Mouse (Mus musculus) stomach, postnatal 0 days (tissue): Measurements from ENCODE around the gene Dtnbp1. TPM values are rescaled to one million over a fixed set of nuclear protein-coding genes. Genes with fewer than 3 reads are reported as not detected.
A peak's percentile ranks its signal among the peaks of the same experiment; 100 is the strongest.

ENCODE experiments used
- ATAC-seq: fragments of 200-750 bp; cut with Nextera tagmentation; 2 replicates; pipeline ENCODE4 v1.8.0; 2017; ENCODE audit not compliant: low FRiP score, low TSS enrichment
- DNase-seq: peaks from one replicate; pipeline ENCODE4 v3.0.0-alpha.2; 2016; ENCODE audit warnings: low spot score
- H3K27ac ChIP-seq: fragments of 300-500 bp; sonication (generic); replicated peaks from 2 replicates; pipeline ENCODE4 v1.5.1; 2014; ENCODE audit warnings: mild to moderate bottlenecking, control low read depth
- H3K27me3 ChIP-seq: fragments of 300-500 bp; sonication (generic); 2 replicates; pipeline ENCODE4 v1.6.1; 2014; ENCODE audit warnings: low read length; ENCODE audit not compliant: control insufficient read depth, insufficient read depth
- H3K36me3 ChIP-seq: fragments of 300-500 bp; sonication (generic); 2 replicates; pipeline ENCODE4 v1.6.1; 2014; ENCODE audit warnings: low read length, mixed read lengths; ENCODE audit not compliant: control insufficient read depth, insufficient read depth
- H3K4me1 ChIP-seq: fragments of 300-500 bp; sonication (generic); replicated peaks from 2 replicates; pipeline ENCODE4 v1.6.1; 2014; ENCODE audit warnings: antibody characterized with exemption; ENCODE audit not compliant: control insufficient read depth, insufficient read depth
- H3K4me2 ChIP-seq: fragments of 300-500 bp; sonication (generic); replicated peaks from 2 replicates; pipeline ENCODE4 v1.6.1; 2014; ENCODE audit warnings: low read depth, mild to moderate bottlenecking, control low read depth, moderate library complexity
- H3K4me3 ChIP-seq: fragments of 300-500 bp; sonication (generic); 2 replicates; pipeline ENCODE4 v1.5.1; 2014; ENCODE audit warnings: low read depth, low read length, control low read depth
- H3K9ac ChIP-seq: fragments of 300-500 bp; sonication (generic); 2 replicates; pipeline ENCODE4 v1.6.1; 2014; ENCODE audit warnings: mild to moderate bottlenecking, low read length, control low read depth, mixed read lengths
- H3K9me3 ChIP-seq: fragments of 300-500 bp; sonication (generic); 2 replicates; pipeline ENCODE4 v1.6.1; 2016; ENCODE audit warnings: low read length; ENCODE audit not compliant: control insufficient read depth
- CTCF ChIP-seq: IDR thresholded peaks from 2 replicates; pipeline ENCODE4 v1.5.1; 2016; ENCODE audit warnings: antibody characterized with exemption, low read depth, mild to moderate bottlenecking, moderate library complexity
- EP300 ChIP-seq: optimal IDR thresholded peaks from 2 replicates; pipeline ENCODE3; 2016; ENCODE audit warnings: antibody characterized with exemption
- WGBS: fragments of 180-500 bp; shearing (Covaris S2); extraction: QIAGEN DNeasy Blood & Tissue Kit; methylation state at CpG from one replicate; pipeline ENCODE4 v1.1.7; 2014; 5-methylcytosine and 5-hydroxymethylcytosine counted together
- polyA plus RNA-seq: library from polyadenylated mRNA; unstranded; fragments of >200 nt; fragmentation: Nextera tagmentation; extraction: Ambion mirVana; gene quantifications from 2 replicates; pipeline ENCODE4 v1.2.1, GENCODE M21; 2015

The Dtnbp1 gene
- polyA plus RNA-seq, 1 experiment from 2014 or later = 47.7 TPM

DNA sequence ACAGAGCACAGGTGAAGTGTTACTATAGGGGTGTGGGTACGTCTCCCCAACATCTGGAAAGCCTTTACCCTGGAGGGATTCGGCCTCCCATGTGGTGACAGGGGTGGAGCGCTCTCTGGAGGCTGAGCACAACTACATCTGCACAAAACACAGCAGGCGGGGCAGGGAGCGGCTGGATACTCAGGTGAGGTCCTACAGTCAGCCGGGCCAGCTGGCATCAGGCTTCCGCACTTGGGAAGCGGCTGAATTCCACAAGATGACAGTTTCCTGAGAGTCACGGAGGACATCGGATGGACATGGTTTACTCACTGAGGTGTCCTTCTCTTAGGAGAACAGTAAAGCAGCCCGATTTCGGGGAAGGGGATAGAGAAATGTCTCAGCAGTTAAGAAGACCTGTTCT is 2.7 kb downstream of the Dtnbp1 start:
- TF ChIP-seq CTCF = no peak
- no peak for TF ChIP-seq EP300
- no peak for DNase-seq
- Histone ChIP-seq H3K27me3 (no peaks in the 10 kb centered on the region), H3K4me2 (no peak overlapping the region), H3K36me3 (no peaks in the 10 kb centered on the region), H3K4me1 (no peaks in the 10 kb centered on the region), H3K27ac (no peak overlapping the region), H3K4me3 (no peak overlapping the region), H3K9ac (no peak overlapping the region), H3K9me3 (no peaks in the 10 kb centered on the region)
- WGBS = 87% methylated on average over 12 of the region's 12 CpGs
- no peak for ATAC-seq

DNA sequence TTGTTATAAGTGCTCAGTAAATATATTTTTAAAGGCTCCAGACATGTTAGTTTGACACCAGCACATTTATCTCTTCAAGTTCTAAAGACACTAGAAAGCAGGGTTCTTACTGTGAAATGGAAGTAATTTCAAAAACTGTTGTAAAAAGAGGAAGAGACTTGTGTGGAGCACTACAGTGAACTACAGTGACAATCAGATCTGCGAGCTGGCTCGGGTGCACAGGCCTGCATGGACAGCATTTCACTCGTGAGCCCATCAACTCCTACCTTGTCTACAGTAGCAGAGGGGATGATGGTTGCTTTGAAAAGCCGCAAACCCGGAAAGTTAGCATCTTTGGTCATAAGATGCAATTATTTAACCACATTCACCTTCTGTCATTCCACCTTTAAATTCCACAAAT is 5.6 kb downstream of the Dtnbp1 start:
- no peak for ATAC-seq

DNA sequence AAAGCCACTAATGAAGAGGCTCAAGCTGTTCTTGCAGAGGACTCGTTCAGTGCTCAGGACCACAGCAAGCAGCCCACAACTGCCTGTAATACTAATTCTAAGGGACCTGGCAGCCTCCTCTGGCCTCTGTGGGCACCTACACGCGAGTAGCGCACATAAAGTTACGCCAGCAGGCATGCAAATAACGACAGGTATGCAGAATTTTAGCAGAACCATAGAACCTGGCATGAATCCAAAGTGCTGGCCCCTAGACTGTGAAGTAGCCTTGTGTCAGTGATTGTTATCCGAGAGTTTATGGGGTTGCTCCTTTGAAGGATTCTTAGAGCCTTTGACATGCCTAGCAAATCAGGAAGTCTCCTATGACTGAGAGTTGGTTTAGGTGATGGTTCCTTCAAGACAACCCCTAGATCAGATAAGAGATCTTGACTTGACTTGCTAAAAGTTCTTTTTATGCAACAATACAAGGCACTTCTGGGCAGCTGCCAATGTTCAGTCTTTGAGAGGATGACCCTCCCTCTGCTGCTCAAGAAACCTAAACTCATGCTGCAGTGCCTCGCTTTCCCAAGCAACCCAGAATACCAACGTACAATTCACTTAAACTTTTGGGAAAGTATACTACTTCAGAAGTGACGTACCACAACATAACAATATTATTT is 9.3 kb downstream of the Dtnbp1 start:
- Histone ChIP-seq H3K4me3 (no peak overlapping the region), H3K4me1 (no peaks in the 10 kb centered on the region), H3K27me3 (no peaks in the 10 kb centered on the region), H3K36me3 (no peaks in the 10 kb centered on the region), H3K9ac (no peak overlapping the region), H3K27ac (no peak overlapping the region), H3K9me3 (no peaks in the 10 kb centered on the region), H3K4me2 (no peak overlapping the region)
- DNase-seq (no peak), ATAC-seq (no peak)
- TF ChIP-seq EP300 = no peak
- WGBS = 73% methylated on average over 10 of the region's 10 CpGs

More for the DNA sequence above, 5.6 kb downstream of the Dtnbp1 start:
- H3K27ac ChIP-seq = no peak overlapping the region
- no peak overlapping the region for H3K9ac ChIP-seq
- no peak for TF ChIP-seq EP300
- TF ChIP-seq CTCF = no peak
- no peak overlapping the region for H3K4me3 ChIP-seq
- WGBS = 84% methylated on average over 5 of the region's 5 CpGs
- DNase-seq = no peak
- no peaks in the 10 kb centered on the region for H3K27me3 ChIP-seq
- H3K4me1 ChIP-seq = no peaks in the 10 kb centered on the region
- H3K4me2 ChIP-seq = no peak overlapping the region
- H3K36me3 ChIP-seq = no peaks in the 10 kb centered on the region
- H3K9me3 ChIP-seq = no peaks in the 10 kb centered on the region

DNA sequence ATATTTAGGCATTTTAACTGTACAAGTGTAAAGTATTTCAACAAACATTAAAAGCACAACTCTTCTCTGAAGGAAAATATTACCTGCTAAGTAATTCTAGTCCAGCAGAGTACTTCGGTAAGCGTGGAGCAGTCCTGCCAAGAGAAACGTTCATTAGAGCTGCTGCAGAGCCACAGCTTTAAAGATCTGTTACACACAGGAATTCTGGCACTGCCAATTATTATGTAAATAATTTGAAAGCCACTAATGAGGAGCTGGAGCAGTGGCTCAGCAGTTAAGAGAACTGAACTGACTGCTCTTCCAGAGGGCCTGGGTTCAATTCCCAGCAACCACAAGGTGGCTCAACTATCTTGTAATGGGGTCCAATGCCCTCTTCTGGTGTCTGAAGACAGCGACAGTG is 10.0 kb downstream of the Dtnbp1 start:
- no peaks in the 10 kb centered on the region for H3K9me3 ChIP-seq
- 73% methylated on average over 4 of the region's 4 CpGs for WGBS
- no peaks in the 10 kb centered on the region for H3K4me1 ChIP-seq
- TF ChIP-seq EP300 (no peak), CTCF (no peak)
- ATAC-seq = no peak
- H3K27ac ChIP-seq = no peak overlapping the region
- H3K4me3 ChIP-seq = no peak overlapping the region
- H3K36me3 ChIP-seq = no peaks in the 10 kb centered on the region
- no peak overlapping the region for H3K4me2 ChIP-seq
- no peak overlapping the region for H3K9ac ChIP-seq
- H3K27me3 ChIP-seq = no peaks in the 10 kb centered on the region
- DNase-seq = no peak

DNA sequence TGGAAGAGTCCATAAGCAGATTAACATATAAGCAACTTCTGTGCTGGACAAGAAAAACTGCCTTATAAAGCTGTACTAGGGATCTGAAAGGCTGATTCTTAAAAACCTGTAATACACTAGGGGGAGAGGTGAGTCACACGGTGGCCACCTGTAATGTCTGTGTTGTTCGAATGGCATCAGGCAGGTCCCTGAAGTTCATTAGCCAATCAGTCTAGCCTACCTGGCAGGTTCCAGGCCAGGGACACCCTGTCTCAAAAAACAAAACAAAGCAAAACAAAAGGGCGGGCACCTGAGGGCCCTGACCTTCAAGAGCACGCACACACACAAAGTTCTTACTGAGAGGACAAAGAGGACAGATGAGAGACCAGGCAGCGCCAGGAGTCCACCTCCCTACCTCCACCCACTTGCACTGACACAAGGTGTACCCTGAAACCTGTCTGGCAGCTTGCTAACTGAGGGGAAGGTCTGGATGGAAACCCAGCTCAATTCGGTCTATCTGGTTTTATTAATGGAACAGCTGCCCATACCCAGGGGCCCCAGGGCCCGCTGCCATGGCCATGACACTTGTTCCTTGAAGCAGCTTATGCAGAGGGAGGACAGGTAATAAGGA is 11.8 kb downstream of the Dtnbp1 start:
- H3K27me3 ChIP-seq = no peaks in the 10 kb centered on the region
- no peak overlapping the region for H3K4me3 ChIP-seq
- H3K9ac ChIP-seq = no peak overlapping the region
- peak; percentile 80 for ATAC-seq
- no peaks in the 10 kb centered on the region for H3K9me3 ChIP-seq
- no peaks in the 10 kb centered on the region for H3K4me1 ChIP-seq
- no peaks in the 10 kb centered on the region for H3K36me3 ChIP-seq
- H3K4me2 ChIP-seq = no peak overlapping the region
- peak; percentile 55 for DNase-seq
- no peak for TF ChIP-seq CTCF
- no peak for TF ChIP-seq EP300
- peak overlapping the region; percentile 5; the same call in 1 of the 2 replicates for H3K27ac ChIP-seq
- WGBS = 63% methylated on average over 7 of the region's 7 CpGs

DNA sequence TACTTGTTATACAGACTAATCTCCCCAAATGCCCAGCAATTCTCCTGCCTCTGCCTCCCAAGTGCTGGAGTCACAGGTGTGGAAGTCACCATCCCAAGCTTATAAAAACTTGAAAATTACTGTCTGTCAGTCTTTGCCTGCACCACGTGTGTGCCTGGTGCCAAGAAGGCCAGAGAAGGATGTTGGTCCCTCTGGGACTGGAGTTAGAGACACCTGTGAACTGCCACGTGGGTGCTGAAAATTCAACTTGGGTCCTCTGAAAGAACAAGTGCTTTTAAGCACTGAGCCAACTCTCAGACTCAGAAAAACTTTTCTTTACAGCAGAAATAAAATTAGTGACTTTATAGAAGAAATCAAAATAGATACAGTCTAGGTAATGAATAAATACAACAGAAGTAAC is 15.6 kb downstream of the Dtnbp1 start:
- WGBS = 68% methylated on average over 2 of the region's 2 CpGs
- DNase-seq (no peak), ATAC-seq (no peak)
- no peak for TF ChIP-seq EP300
- no peak for TF ChIP-seq CTCF
- 0 out of 2 replicates have a peak, but pooled peaks cover 2% of the 10 kb centered on the region for H3K36me3 ChIP-seq
- no peaks in the 10 kb centered on the region for H3K27me3 ChIP-seq
- no peak overlapping the region for H3K4me2 ChIP-seq
- no peaks in the 10 kb centered on the region for H3K4me1 ChIP-seq
- no peaks in the 10 kb centered on the region for H3K9me3 ChIP-seq
- no peak overlapping the region for H3K4me3 ChIP-seq
- no peak overlapping the region for H3K9ac ChIP-seq
- no peak overlapping the region for H3K27ac ChIP-seq
